Mouse (Mus musculus) liver, postnatal 0 days (tissue): ENCODE measurements around the gene Tedc2.

ENCODE experiments used
- CTCF ChIP-seq: sonication (generic); IDR thresholded peaks from 2 replicates; pipeline ENCODE4 v1.5.1; 2016; ENCODE audit warnings: antibody characterized with exemption, low read depth
- EP300 ChIP-seq: IDR thresholded peaks from 2 replicates; pipeline ENCODE4 v1.6.1; 2016; ENCODE audit warnings: antibody characterized with exemption, low read depth, mild to moderate bottlenecking

GRCm38 (mm10) chr17:24191481-24191880 lies 29.2 kb downstream of the Tedc2 start:
- TF ChIP-seq CTCF (no peak), EP300 (no peak)
